Mouse (Mus musculus) gastrocnemius, adult 8-10 months (tissue): ENCODE results near the gene Appbp2. TPM values are rescaled to one million over a fixed set of nuclear protein-coding genes. Genes with fewer than 3 reads are reported as not detected.

Experiments
- DNase-seq, 2 experiments: peaks; one replicate each; pipeline ENCODE4 v3.0.0; 2022; ENCODE audit warnings: low spot score in 2 of 2
- total RNA-seq, 4 experiments: library from RNA; stranded (reverse); gene quantifications; 2 replicates each; pipeline ENCODE4 v1.2.4; 2022

Appbp2 gene
- 1 to 10 TPM; 7.6 to 8.0 (median 7.7) TPM for total RNA-seq

- peak; percentile 71 to 82 for DNase-seq
Measured at GRCm38 (mm10) chr11:85234990-85235841, at the start of gene Appbp2. Appbp2 (minus strand) TSS chr11:85235130.

GRCm38 (mm10) chr11:85281219-85281878, 46.4 kb upstream of the Appbp2 start:
- DNase-seq: no peak

GRCm38 (mm10) chr11:85278175-85278574, 43.2 kb upstream of the Appbp2 start:
- no peak for DNase-seq

- DNase-seq: no peak
Measured at GRCm38 (mm10) chr11:85277609-85278008, 42.7 kb upstream of the Appbp2 start.

- DNase-seq: no peak
Measured at GRCm38 (mm10) chr11:85275151-85275550, 40.2 kb upstream of the Appbp2 start.

- no peak for DNase-seq
Measured at GRCm38 (mm10) chr11:85273299-85273698, 38.4 kb upstream of the Appbp2 start.

- DNase-seq: no peak
Measured at GRCm38 (mm10) chr11:85270631-85271030, 35.7 kb upstream of the Appbp2 start.

GRCm38 (mm10) chr11:85267393-85267792, 32.5 kb upstream of the Appbp2 start:
- DNase-seq: no peak

- DNase-seq: no peak
Measured at GRCm38 (mm10) chr11:85264635-85265034, 29.7 kb upstream of the Appbp2 start.

GRCm38 (mm10) chr11:85261192-85261591, 26.3 kb upstream of the Appbp2 start:
- peak; percentile 45 to 65 for DNase-seq

- peak in 1 of 2 experiments; percentile 5 for DNase-seq
Measured at GRCm38 (mm10) chr11:85258966-85259365, 24.0 kb upstream of the Appbp2 start.

GRCm38 (mm10) chr11:85255471-85256027, 20.6 kb upstream of the Appbp2 start:
- no peak for DNase-seq

- DNase-seq: no peak
Measured at GRCm38 (mm10) chr11:85253641-85254040, 18.7 kb upstream of the Appbp2 start.

- DNase-seq: no peak
Measured at GRCm38 (mm10) chr11:85253006-85253405, 18.1 kb upstream of the Appbp2 start.

GRCm38 (mm10) chr11:85251955-85252354, 17.0 kb upstream of the Appbp2 start:
- no peak for DNase-seq

- DNase-seq: no peak
Measured at GRCm38 (mm10) chr11:85250467-85250866, 15.5 kb upstream of the Appbp2 start.

- no peak for DNase-seq
Measured at GRCm38 (mm10) chr11:85249338-85249737, 14.4 kb upstream of the Appbp2 start.

GRCm38 (mm10) chr11:85248151-85248550, 13.2 kb upstream of the Appbp2 start:
- DNase-seq: no peak

GRCm38 (mm10) chr11:85241226-85241625, 6.3 kb upstream of the Appbp2 start:
- no peak for DNase-seq

GRCm38 (mm10) chr11:85240211-85240610, 5.3 kb upstream of the Appbp2 start:
- DNase-seq: no peak

GRCm38 (mm10) chr11:85234363-85234989, 454 bp downstream of the Appbp2 start:
- DNase-seq: peak; percentile 54 to 62

- DNase-seq: no peak
Measured at GRCm38 (mm10) chr11:85233676-85234210, 1.2 kb downstream of the Appbp2 start.
